ENCODE assay signal across 19 mouse cellular contexts in the genomic region with DNA sequence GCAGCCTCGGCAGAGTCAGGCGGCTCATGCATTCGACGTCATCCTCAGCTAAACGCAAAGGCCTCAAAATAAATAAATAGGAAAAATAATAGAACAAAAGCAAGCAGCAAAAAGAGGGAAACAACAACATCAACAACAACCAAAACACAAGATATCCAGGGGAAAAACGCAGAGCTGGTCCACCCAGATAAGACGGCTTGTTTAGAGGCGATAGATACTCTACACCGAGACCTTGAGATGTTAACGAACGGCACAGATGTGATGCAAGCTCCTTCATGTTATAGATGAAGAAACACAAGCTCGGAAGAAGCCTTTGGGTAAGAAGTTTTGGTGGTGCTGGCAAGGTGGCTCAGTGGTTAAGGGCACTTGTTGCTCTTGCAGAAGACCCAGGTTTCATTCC. TPM values are rescaled to one million over a fixed set of nuclear protein-coding genes. Genes with fewer than 3 reads are reported as not detected.
DNase-seq lines count a peak whose midpoint lies in the region; ATAC-seq and TF ChIP-seq lines count a peak whose summit lies in the region.
"Had no signal": no experiment of that assay in that cellular context is flagged by ENCODE, and none has a peak within 500 bp of the region (broad histone marks: within the 10 kb centered on the region; RNA-seq: fewer than 3 reads in every experiment).

No protein-coding gene starts in this region.

- no peak overlapping the region for H3K4me3 ChIP-seq in liver, embryonic 12.5 days
- no peak overlapping the region for H3K4me3 ChIP-seq in liver, postnatal 0 days (ENCODE audit: low read depth, low read length)
- no peak overlapping the region for H3K4me3 ChIP-seq in macrophage (ENCODE audit: inconsistent target)
- no peak overlapping the region for H3K4me3 ChIP-seq in hindbrain, embryonic 11.5 days (ENCODE audit: low read depth, low read length)
- no peak overlapping the region for H3K4me3 ChIP-seq in embryonic facial prominence, embryonic 10.5 days
- H3K4me3 ChIP-seq: embryonic facial prominence, embryonic 12.5 days; forebrain, embryonic 15.5 days; heart, embryonic 15.5 days had no signal

- no peaks in the 10 kb centered on the region for H3K36me3 ChIP-seq in liver, embryonic 12.5 days
- no peaks in the 10 kb centered on the region for H3K36me3 ChIP-seq in liver, postnatal 0 days (replicated peaks; ENCODE audit: insufficient read depth, low read length)
- H3K36me3 ChIP-seq in macrophage (ENCODE audit: inconsistent target) = no peaks in the 10 kb centered on the region
- H3K36me3 ChIP-seq in hindbrain, embryonic 11.5 days (ENCODE audit: control insufficient read depth, insufficient read depth, low read length) = peaks cover 5% of the 10 kb centered on the region; the same call in 1 of the 2 replicates
- peaks cover 46% of the 10 kb centered on the region for H3K36me3 ChIP-seq in embryonic facial prominence, embryonic 10.5 days (replicated peaks)

- H3K79me2 ChIP-seq in macrophage (ENCODE audit: inconsistent target) = no peaks in the 10 kb centered on the region

- no peak for TF ChIP-seq EP300 in liver, postnatal 0 days (IDR thresholded peaks at IDR 0.05; ENCODE audit: low read depth)

- 64% methylated on average over 12 of the region's 12 CpGs for WGBS in liver, embryonic 12.5 days (ENCODE audit: insufficient replicate concordance)
- WGBS in liver, postnatal 0 days (ENCODE audit: insufficient replicate concordance) = 83% methylated on average over 12 of the region's 12 CpGs
- WGBS in macrophage (ENCODE audit: missing documents) = 98% methylated on average over 12 of the region's 12 CpGs
- 96% methylated on average over 12 of the region's 12 CpGs for WGBS in hindbrain, embryonic 11.5 days
- 96% methylated on average over 12 of the region's 12 CpGs for WGBS in embryonic facial prominence, embryonic 10.5 days

- no peak for DNase-seq in liver, postnatal 0 days
- peak; percentile 37 for DNase-seq in c-Kit-positive CD71-positive TER-119-positive erythroid progenitor cells, embryonic 14.5 days (ENCODE audit: low spot score)
- DNase-seq in hindbrain, embryonic 11.5 days (ENCODE audit: low spot score) = no peak
- DNase-seq in embryonic facial prominence, embryonic 10.5 days (ENCODE audit: low spot score) = no peak
- DNase-seq: adrenal gland, postnatal 10 days; cerebellum, adult 2 months; cerebellum, postnatal 10 days; gastrocnemius, postnatal 36 days; heart, adult 18-20 months; heart, postnatal 14 days had no signal

- H3K9ac ChIP-seq in liver, embryonic 12.5 days = no peak overlapping the region
- no peak overlapping the region for H3K9ac ChIP-seq in liver, postnatal 0 days (replicated peaks)
- H3K9ac ChIP-seq in hindbrain, embryonic 11.5 days (ENCODE audit: low read depth, low read length) = no peak overlapping the region
- H3K9ac ChIP-seq: embryonic facial prominence, embryonic 12.5 days; forebrain, embryonic 15.5 days; heart, embryonic 15.5 days; hindbrain, embryonic 14.5 days had no signal

- peaks cover 26% of the 10 kb centered on the region for H3K4me1 ChIP-seq in liver, embryonic 12.5 days
- no peaks in the 10 kb centered on the region for H3K4me1 ChIP-seq in liver, postnatal 0 days (ENCODE audit: insufficient read depth)
- no peaks in the 10 kb centered on the region for H3K4me1 ChIP-seq in hindbrain, embryonic 11.5 days (replicated peaks; ENCODE audit: control insufficient read depth, insufficient read depth, low read length)
- no peaks in the 10 kb centered on the region; the same call in 1 of the 2 replicates for H3K4me1 ChIP-seq in embryonic facial prominence, embryonic 10.5 days
- H3K4me1 ChIP-seq: embryonic facial prominence, embryonic 12.5 days; forebrain, embryonic 15.5 days; heart, embryonic 15.5 days had no signal

- H3K9me3 ChIP-seq in liver, embryonic 12.5 days (replicated peaks) = no peaks in the 10 kb centered on the region
- no peaks in the 10 kb centered on the region for H3K9me3 ChIP-seq in liver, postnatal 0 days (ENCODE audit: low read length)
- H3K9me3 ChIP-seq in hindbrain, embryonic 11.5 days (ENCODE audit: control insufficient read depth, low read length) = no peaks in the 10 kb centered on the region
- H3K9me3 ChIP-seq in embryonic facial prominence, embryonic 10.5 days = no peaks in the 10 kb centered on the region
- H3K9me3 ChIP-seq: embryonic facial prominence, embryonic 12.5 days; forebrain, embryonic 15.5 days; heart, embryonic 15.5 days had no signal

- peak overlapping the region; percentile 39; the same call in 1 of the 2 replicates for H3K27ac ChIP-seq in liver, embryonic 12.5 days
- H3K27ac ChIP-seq in liver, postnatal 0 days (ENCODE audit: low read depth) = no peak overlapping the region
- H3K27ac ChIP-seq in macrophage = peak overlapping the region; percentile 86
- H3K27ac ChIP-seq in hindbrain, embryonic 11.5 days (ENCODE audit: low read depth, low read length) = no peak overlapping the region
- H3K27ac ChIP-seq in embryonic facial prominence, embryonic 10.5 days (replicated peaks) = no peak overlapping the region
- H3K27ac ChIP-seq: embryonic facial prominence, embryonic 12.5 days; forebrain, embryonic 15.5 days; heart, embryonic 15.5 days; hindbrain, embryonic 14.5 days had no signal

- peak overlapping the region; percentile 28; the same call in 1 of the 2 replicates for H3K4me2 ChIP-seq in liver, embryonic 12.5 days
- H3K4me2 ChIP-seq in liver, postnatal 0 days (ENCODE audit: low read depth, low read length) = no peak overlapping the region
- H3K4me2 ChIP-seq in hindbrain, embryonic 11.5 days (replicated peaks; ENCODE audit: low read depth, low read length) = no peak overlapping the region
- H3K4me2 ChIP-seq: embryonic facial prominence, embryonic 12.5 days; forebrain, embryonic 15.5 days; heart, embryonic 11.5 days; heart, embryonic 15.5 days; hindbrain, embryonic 14.5 days had no signal

- no peaks in the 10 kb centered on the region for H3K27me3 ChIP-seq in liver, embryonic 12.5 days (replicated peaks)
- no peaks in the 10 kb centered on the region for H3K27me3 ChIP-seq in liver, postnatal 0 days (ENCODE audit: insufficient read depth, low read length)
- no peaks in the 10 kb centered on the region for H3K27me3 ChIP-seq in hindbrain, embryonic 11.5 days (ENCODE audit: control insufficient read depth, insufficient read depth, low read length)
- H3K27me3 ChIP-seq in embryonic facial prominence, embryonic 10.5 days (replicated peaks; ENCODE audit: low read depth, poor library complexity, severe bottlenecking) = no peaks in the 10 kb centered on the region
- H3K27me3 ChIP-seq: embryonic facial prominence, embryonic 12.5 days; forebrain, embryonic 15.5 days; heart, embryonic 15.5 days had no signal

- no peak; the same call in 1 of the 2 replicates for ATAC-seq in liver, embryonic 12.5 days
- ATAC-seq in liver, postnatal 0 days = no peak
- no peak for ATAC-seq in hindbrain, embryonic 11.5 days (ENCODE audit: low FRiP score)
- ATAC-seq: forebrain, embryonic 15.5 days had no signal

- TF ChIP-seq CTCF in liver, postnatal 0 days (IDR thresholded peaks at IDR 0.05; ENCODE audit: low read depth) = no peak

RNA-seq across cellular contexts. Expression of gene Morn4, which starts 7.2 kb away (rescaled TPM):
- polyA plus RNA-seq in liver, embryonic 12.5 days (2016; fragmentation: Nextera tagmentation; extraction: Ambion mirVana) = 4.4 and 4.6 TPM in 2 replicates
- polyA plus RNA-seq in liver, postnatal 0 days (2015; fragmentation: Nextera tagmentation; extraction: Ambion mirVana) = 0.54 and 0.63 TPM in 2 replicates
- 10 to 100 TPM in 8 of 26 experiments, 1 to 10 TPM in 18; 2.7 to 15.1 (median 8.4) TPM for total RNA-seq in macrophage (2018; cell fraction: chromatin; rRNA removed)
- 1 to 10 TPM; 2.4 to 6.7 (median 4.1) TPM for total RNA-seq in macrophage (2018; cell fraction: cytosol; rRNA removed)
- total RNA-seq in macrophage (2018; cell fraction: nucleus; rRNA removed) = 10 to 100 TPM in 3 of 26 experiments, 1 to 10 TPM in 23; 1.6 to 20.0 (median 5.9) TPM
- 2.7 to 5.4 TPM (median 5.3 TPM) in 3 replicates for polyA plus RNA-seq in macrophage (2018)
- 75.1 and 76.1 TPM in 2 replicates for polyA plus RNA-seq in hindbrain, embryonic 11.5 days (2014; fragmentation: Nextera tagmentation; extraction: Ambion mirVana)
- polyA plus RNA-seq in embryonic facial prominence, embryonic 10.5 days (2016; fragmentation: Nextera tagmentation; extraction: Ambion mirVana) = 47.9 and 48.1 TPM in 2 replicates

RNA-seq across cellular contexts. Expression of gene Pi4k2a, which starts 11.3 kb away (rescaled TPM):
- 17.3 and 18.7 TPM in 2 replicates for polyA plus RNA-seq in liver, embryonic 12.5 days (2016; fragmentation: Nextera tagmentation; extraction: Ambion mirVana)
- polyA plus RNA-seq in liver, postnatal 0 days (2015; fragmentation: Nextera tagmentation; extraction: Ambion mirVana) = 16.1 and 18.3 TPM in 2 replicates
- total RNA-seq in macrophage (2018; cell fraction: chromatin; rRNA removed) = 100 to 1,000 TPM in 23 of 26 experiments, 10 to 100 TPM in 3; 84.4 to 383 (median 149) TPM
- 100 to 1,000 TPM in 10 of 26 experiments, 10 to 100 TPM in 16; 76.0 to 130 (median 96.6) TPM for total RNA-seq in macrophage (2018; cell fraction: cytosol; rRNA removed)
- total RNA-seq in macrophage (2018; cell fraction: nucleus; rRNA removed) = 100 to 1,000 TPM; 100 to 448 (median 137) TPM
- 62.5 to 98.7 TPM (median 75.6 TPM) in 3 replicates for polyA plus RNA-seq in macrophage (2018)
- polyA plus RNA-seq in hindbrain, embryonic 11.5 days (2014; fragmentation: Nextera tagmentation; extraction: Ambion mirVana) = 20.9 and 23.6 TPM in 2 replicates
- polyA plus RNA-seq in embryonic facial prominence, embryonic 10.5 days (2016; fragmentation: Nextera tagmentation; extraction: Ambion mirVana) = 28.0 and 30.2 TPM in 2 replicates

RNA-seq across cellular contexts. Expression of gene 4933411K16Rik, which starts 27.0 kb away (rescaled TPM):
- polyA plus RNA-seq in liver, embryonic 12.5 days (2016; fragmentation: Nextera tagmentation; extraction: Ambion mirVana) = 0.08 TPM in 1 of 2 replicates, not detected in the other
- polyA plus RNA-seq in liver, postnatal 0 days (2015; fragmentation: Nextera tagmentation; extraction: Ambion mirVana) = 0.18 and 0.40 TPM in 2 replicates
- 1 to 10 TPM in 20 of 26 experiments, under 1 TPM in 3, not detected in 3; 0.50 to 5.2 (median 2.6) TPM for total RNA-seq in macrophage (2018; cell fraction: chromatin; rRNA removed)
- under 1 TPM in 6 of 26 experiments, not detected in 20; 0.09 to 0.33 (median 0.19) TPM for total RNA-seq in macrophage (2018; cell fraction: cytosol; rRNA removed)
- total RNA-seq in macrophage (2018; cell fraction: nucleus; rRNA removed) = 1 to 10 TPM in 6 of 26 experiments, under 1 TPM in 15, not detected in 5; 0.39 to 4.1 (median 0.78) TPM
- polyA plus RNA-seq in macrophage (2018) = 0.19 to 0.27 TPM (median 0.27 TPM) in 3 replicates
- polyA plus RNA-seq in hindbrain, embryonic 11.5 days (2014; fragmentation: Nextera tagmentation; extraction: Ambion mirVana) = 0.11 TPM in 1 of 2 replicates, not detected in the other
- polyA plus RNA-seq in embryonic facial prominence, embryonic 10.5 days (2016; fragmentation: Nextera tagmentation; extraction: Ambion mirVana) = 0.17 TPM in 1 of 2 replicates, not detected in the other
- total RNA-seq: heart, adult 18-20 months; hematopoietic stem cell, adult 5-6 weeks had no signal
- polyA plus RNA-seq: embryonic facial prominence, embryonic 12.5 days; forebrain, embryonic 15.5 days; heart, embryonic 11.5 days; heart, embryonic 15.5 days; hindbrain, embryonic 14.5 days had no signal

RNA-seq across cellular contexts. Expression of gene Hoga1, which starts 33.6 kb away (rescaled TPM):
- 11.6 and 11.9 TPM in 2 replicates for polyA plus RNA-seq in liver, embryonic 12.5 days (2016; fragmentation: Nextera tagmentation; extraction: Ambion mirVana)
- 183 and 190 TPM in 2 replicates for polyA plus RNA-seq in liver, postnatal 0 days (2015; fragmentation: Nextera tagmentation; extraction: Ambion mirVana)
- 10 to 100 TPM in 2 of 26 experiments, 1 to 10 TPM in 22, under 1 TPM in 1, not detected in 1; 0.95 to 11.2 (median 3.6) TPM for total RNA-seq in macrophage (2018; cell fraction: chromatin; rRNA removed)
- 1 to 10 TPM; 1.0 to 2.4 (median 1.5) TPM for total RNA-seq in macrophage (2018; cell fraction: cytosol; rRNA removed)
- 1 to 10 TPM in 25 of 26 experiments, under 1 TPM in 1; 0.92 to 5.1 (median 2.3) TPM for total RNA-seq in macrophage (2018; cell fraction: nucleus; rRNA removed)
- polyA plus RNA-seq in macrophage (2018) = 1.3 to 2.2 TPM (median 1.9 TPM) in 3 replicates
- polyA plus RNA-seq in hindbrain, embryonic 11.5 days (2014; fragmentation: Nextera tagmentation; extraction: Ambion mirVana) = 0.67 and 1.1 TPM in 2 replicates
- 1.1 and 1.3 TPM in 2 replicates for polyA plus RNA-seq in embryonic facial prominence, embryonic 10.5 days (2016; fragmentation: Nextera tagmentation; extraction: Ambion mirVana)

RNA-seq across cellular contexts. Expression of gene Ankrd2, which starts 43.2 kb away (rescaled TPM):
- 0.11 and 0.20 TPM in 2 replicates for polyA plus RNA-seq in liver, embryonic 12.5 days (2016; fragmentation: Nextera tagmentation; extraction: Ambion mirVana)
- 0.22 and 1.1 TPM in 2 replicates for polyA plus RNA-seq in liver, postnatal 0 days (2015; fragmentation: Nextera tagmentation; extraction: Ambion mirVana)
- under 1 TPM in 3 of 26 experiments, not detected in 23; 0.54 to 0.71 (median 0.68) TPM for total RNA-seq in macrophage (2018; cell fraction: chromatin; rRNA removed)
- total RNA-seq in macrophage (2018; cell fraction: cytosol; rRNA removed) = not detected
- under 1 TPM in 1 of 26 experiments, not detected in 25; 0.46 TPM for total RNA-seq in macrophage (2018; cell fraction: nucleus; rRNA removed)
- not detected in 3 replicates for polyA plus RNA-seq in macrophage (2018)
- polyA plus RNA-seq in hindbrain, embryonic 11.5 days (2014; fragmentation: Nextera tagmentation; extraction: Ambion mirVana) = not detected in 2 replicates
- polyA plus RNA-seq in embryonic facial prominence, embryonic 10.5 days (2016; fragmentation: Nextera tagmentation; extraction: Ambion mirVana) = 0.22 TPM in 1 of 2 replicates, not detected in the other
- total RNA-seq: heart, postnatal 14 days; hematopoietic stem cell, adult 5-6 weeks had no signal
- polyA plus RNA-seq: forebrain, embryonic 11.5 days; heart, embryonic 11.5 days; heart, embryonic 15.5 days had no signal

Comparison
In these comparisons a context has a peak if more than half of its experiments do, and no peak if none do; other contexts are left out.
1. H3K27ac ChIP-seq: peak in liver, embryonic 12.5 days (single experiment) and macrophage (single experiment); none in liver, postnatal 0 days (single experiment), hindbrain, embryonic 11.5 days (single experiment) and embryonic facial prominence, embryonic 10.5 days (single experiment).